Mouse (Mus musculus): ENCODE results near the gene Eif4a1. TPM values are rescaled to one million over a fixed set of nuclear protein-coding genes. Genes with fewer than 3 reads are reported as not detected.

Eif4a1 gene
- polyA plus RNA-seq, 1 experiment from 2014 or later: 592 TPM

DNA sequence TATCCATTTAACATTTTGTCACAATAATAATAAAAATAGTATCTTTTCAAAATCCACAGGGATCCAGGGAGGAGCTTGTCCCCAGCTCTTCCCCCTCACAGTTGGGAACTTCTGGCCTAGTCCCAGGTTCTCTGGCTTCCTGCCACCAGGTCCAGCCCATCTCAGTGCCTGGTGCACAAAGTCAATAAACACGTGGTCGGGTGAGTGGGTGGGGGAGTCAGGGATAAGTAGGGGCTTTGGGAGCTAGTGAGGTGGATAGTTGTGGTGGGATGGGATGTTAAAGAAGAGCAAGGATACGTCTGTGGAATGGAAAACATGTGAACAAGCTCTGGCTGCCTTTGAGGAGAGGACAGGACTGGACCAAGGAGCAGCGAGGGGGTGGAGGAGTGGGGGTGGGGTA lies 14.2 kb upstream of the Eif4a1 start:
- ChIA-PET POLR2A (interaction anchor here (1.9 kb wide), 1 partner anchor 29 kb away, joined by 13 read pairs; no protein-coding TSS in a partner anchor), CTCF (interaction anchor here (1.2 to 6.2 kb wide), 3 partner anchors 20 to 41 kb away, joined by 4 to 51 read pairs (median 5); no protein-coding TSS in a partner anchor)
- no peak for TF ChIP-seq CTCF (IDR thresholded peaks at IDR 0.05)
- in situ Hi-C loops (cut with MboI; ENCODE audit: low pct_unique_long_range_greater_than_20kb): no loop called here
- H3K27me3 ChIP-seq: no peaks in the 10 kb centered on the region
- ATAC-seq (peak; percentile 6), DNase-seq (ENCODE audit: low read depth, low spot score) (no peak)

DNA sequence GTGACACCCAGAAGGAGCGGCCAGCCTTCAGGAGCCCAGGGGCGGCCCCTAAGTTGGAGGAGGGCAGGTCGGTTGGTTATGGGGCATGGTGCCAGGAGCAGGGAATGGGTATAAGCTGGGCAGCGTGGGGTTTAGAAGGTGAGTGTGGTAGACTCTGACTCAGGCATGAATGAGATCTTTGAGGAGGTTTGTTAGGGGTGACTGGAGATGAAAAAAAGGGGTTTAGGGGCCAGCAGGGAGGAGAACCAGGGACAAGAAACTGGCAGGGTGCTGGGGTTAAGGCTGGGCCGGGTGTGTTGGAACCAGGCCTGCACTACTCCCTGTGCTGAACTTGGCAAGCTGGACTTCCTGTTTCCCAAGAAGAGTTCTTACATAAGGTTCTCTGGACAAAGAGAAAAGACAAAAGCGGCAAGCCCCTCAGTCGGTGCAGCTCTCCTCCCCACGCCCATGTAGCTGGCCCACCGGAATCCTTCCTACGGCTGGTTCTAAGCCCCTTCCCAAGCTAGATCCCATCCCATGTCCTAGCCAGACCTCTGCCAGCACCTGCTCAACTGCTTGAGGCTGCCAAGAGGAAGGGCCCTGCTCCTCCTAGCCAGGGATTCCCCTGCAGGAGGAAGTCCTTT lies 13.4 kb upstream of the Eif4a1 start, which contains the start of gene Tnfsf13:
Tnfsf13 (minus strand) TSS at position 259 of the 623 bp plus-strand sequence.
- DNase-seq (ENCODE audit: low read depth, low spot score): no peak
- CTCF ChIA-PET: interaction anchor here (0.6 to 6.2 kb wide), 6 partner anchors 8 to 202 kb away, joined by 3 to 51 read pairs (median 4); no protein-coding TSS in a partner anchor
- peak; percentile 61 for ATAC-seq

DNA sequence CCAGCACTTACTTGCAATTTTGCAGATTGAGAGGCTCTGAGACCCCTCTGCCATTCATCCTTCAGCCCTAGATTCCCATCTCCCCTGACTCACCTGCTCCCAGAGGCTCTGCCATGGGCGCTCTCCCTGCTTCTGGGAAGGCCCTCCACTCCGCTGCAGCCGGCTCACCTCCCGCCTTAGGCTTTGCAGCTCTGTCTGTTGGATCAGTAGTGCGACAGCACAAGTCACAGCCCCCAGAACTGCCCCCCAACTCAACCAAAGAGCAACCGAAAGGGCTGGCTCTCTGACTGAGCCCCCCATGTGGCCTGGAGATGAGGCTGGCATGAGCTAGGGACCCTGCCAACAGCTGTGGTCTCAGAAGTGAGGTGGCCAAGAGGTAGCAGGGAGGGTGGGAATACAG lies 12.7 kb upstream of the Eif4a1 start:
- ATAC-seq: no peak
- ChIA-PET CTCF (interaction anchor here (0.6 to 6.2 kb wide), 4 partner anchors 9 to 202 kb away, joined by 3 to 51 read pairs (median 4); no protein-coding TSS in a partner anchor), POLR2A (interaction anchor here (1.9 kb wide), 1 partner anchor 30 kb away, joined by 13 read pairs; no protein-coding TSS in a partner anchor)
- no peak for DNase-seq (ENCODE audit: low read depth, low spot score)
- no peaks in the 10 kb centered on the region for H3K27me3 ChIP-seq
- in situ Hi-C loops (cut with MboI; ENCODE audit: low pct_unique_long_range_greater_than_20kb): loop anchor here (5.0 kb wide), 3 partner anchors 32 to 192 kb away; partner anchors contain the start of genes Polr2a and Tmem95
- no peak for TF ChIP-seq CTCF (IDR thresholded peaks at IDR 0.05)

More for the DNA sequence above, 13.4 kb upstream of the Eif4a1 start, which contains the start of gene Tnfsf13:
- POLR2A ChIA-PET: interaction anchor here (1.9 kb wide), 1 partner anchor 30 kb away, joined by 13 read pairs; no protein-coding TSS in a partner anchor
- in situ Hi-C loops (cut with MboI; ENCODE audit: low pct_unique_long_range_greater_than_20kb): no loop called here
- no peak for TF ChIP-seq CTCF (IDR thresholded peaks at IDR 0.05)
- H3K27me3 ChIP-seq: no peaks in the 10 kb centered on the region

GRCm38 (mm10) chr11:69684128-69684745 lies 12.0 kb upstream of the Eif4a1 start:
- ChIA-PET CTCF (interaction anchor here (1.8 to 6.2 kb wide), 2 partner anchors 9 to 32 kb away, joined by 4 to 51 read pairs; no protein-coding TSS in a partner anchor), POLR2A (interaction anchor here (1.9 kb wide), 1 partner anchor 31 kb away, joined by 13 read pairs; no protein-coding TSS in a partner anchor)
- in situ Hi-C loops (cut with MboI; ENCODE audit: low pct_unique_long_range_greater_than_20kb): loop anchor here (5.0 kb wide), 3 partner anchors 33 to 193 kb away; partner anchors contain the start of genes Polr2a and Tmem95
- DNase-seq (ENCODE audit: low read depth, low spot score): no peak
- no peak for TF ChIP-seq CTCF (IDR thresholded peaks at IDR 0.05)
- no peaks in the 10 kb centered on the region for H3K27me3 ChIP-seq
- ATAC-seq: no peak

- ATAC-seq (no peak), DNase-seq (ENCODE audit: low read depth, low spot score) (no peak)
- in situ Hi-C loops (cut with MboI; ENCODE audit: low pct_unique_long_range_greater_than_20kb): loop anchor here (5.0 kb wide), 3 partner anchors 34 to 194 kb away; partner anchors contain the start of genes Polr2a and Tmem95
- no peak for TF ChIP-seq CTCF (IDR thresholded peaks at IDR 0.05)
- H3K27me3 ChIP-seq: no peaks in the 10 kb centered on the region
- ChIA-PET POLR2A (no interaction called here), CTCF (interaction anchor here (1.1 to 6.2 kb wide), 4 partner anchors 27 to 70 kb away, joined by 3 to 51 read pairs (median 6); no protein-coding TSS in a partner anchor)
Observed at GRCm38 (mm10) chr11:69683576-69683975, 11.4 kb upstream of the Eif4a1 start.

DNA sequence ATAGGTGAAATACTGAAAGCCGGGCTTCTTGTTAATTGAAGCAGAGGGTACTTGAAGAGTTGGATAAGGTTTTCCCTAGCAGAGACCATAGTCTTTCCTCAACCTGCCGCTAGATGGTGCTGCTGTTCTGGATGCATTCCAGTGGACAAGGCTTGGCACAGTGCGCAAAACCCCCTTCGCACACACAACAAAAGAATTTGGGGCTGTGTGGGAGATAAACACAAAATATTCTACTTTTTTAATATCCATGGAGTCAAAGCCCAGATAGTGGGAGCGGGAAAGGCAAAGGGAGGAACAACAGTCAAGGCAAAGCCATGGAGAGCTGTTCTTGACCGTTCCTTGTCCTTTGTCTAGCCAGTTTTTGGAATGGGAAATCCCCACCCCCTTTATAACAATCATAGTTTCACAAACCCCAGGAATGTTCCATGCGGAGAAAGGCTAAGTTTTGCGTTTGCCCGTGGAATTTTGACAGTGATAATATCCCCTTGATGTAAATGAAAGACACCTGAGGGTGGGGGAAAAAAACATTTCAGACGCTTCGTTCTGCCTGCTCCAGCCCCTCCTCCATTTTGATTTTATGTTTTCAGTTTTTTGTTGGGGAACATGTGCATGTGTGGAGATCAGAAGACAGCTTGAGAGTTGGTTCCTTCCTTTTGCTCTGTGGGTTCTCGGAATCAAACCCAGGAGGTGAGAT lies 10.8 kb upstream of the Eif4a1 start:
- no peaks in the 10 kb centered on the region for H3K27me3 ChIP-seq
- peak; percentile 96 for TF ChIP-seq CTCF (IDR thresholded peaks at IDR 0.05)
- no peak for ATAC-seq
- DNase-seq (ENCODE audit: low read depth, low spot score): no peak
- in situ Hi-C loops (cut with MboI; ENCODE audit: low pct_unique_long_range_greater_than_20kb): loop anchor here (5.0 kb wide), 3 partner anchors 34 to 194 kb away; partner anchors contain the start of genes Polr2a and Tmem95
- POLR2A ChIA-PET: no interaction called here
- CTCF ChIA-PET: interaction anchor here (1.1 to 6.2 kb wide), 8 partner anchors 22 to 71 kb away, joined by 3 to 51 read pairs (median 4); no protein-coding TSS in a partner anchor

- in situ Hi-C loops (cut with MboI; ENCODE audit: low pct_unique_long_range_greater_than_20kb): loop anchor here (5.0 kb wide), 3 partner anchors 35 to 195 kb away; partner anchors contain the start of genes Polr2a and Tmem95
- TF ChIP-seq CTCF (IDR thresholded peaks at IDR 0.05): no peak
- ATAC-seq (no peak), DNase-seq (ENCODE audit: low read depth, low spot score) (no peak)
- ChIA-PET CTCF (interaction anchor here (0.7 to 6.2 kb wide), 9 partner anchors 9 to 75 kb away, joined by 3 to 51 read pairs (median 5); no protein-coding TSS in a partner anchor), POLR2A (interaction anchor here (0.8 to 1.0 kb wide), 2 partner anchors 11 to 219 kb away, joined by 3 read pairs; no protein-coding TSS in a partner anchor)
- no peaks in the 10 kb centered on the region for H3K27me3 ChIP-seq
Observed at GRCm38 (mm10) chr11:69682209-69682839, 10.1 kb upstream of the Eif4a1 start.

GRCm38 (mm10) chr11:69681314-69682208 lies 9.3 kb upstream of the Eif4a1 start, which contains the start of gene Senp3:
Senp3 (minus strand) TSS chr11:69682084.
- in situ Hi-C loops (cut with MboI; ENCODE audit: low pct_unique_long_range_greater_than_20kb): loop anchor here (5.0 kb wide), 3 partner anchors 36 to 196 kb away; partner anchors contain the start of genes Polr2a and Tmem95
- no peaks in the 10 kb centered on the region for H3K27me3 ChIP-seq
- ChIA-PET POLR2A (interaction anchor here (0.6 to 1.2 kb wide), 7 partner anchors 12 to 689 kb away, joined by 3 to 8 read pairs (median 4); partner anchors contain the start of gene Mpdu1), CTCF (interaction anchor here (0.7 to 6.2 kb wide), 7 partner anchors 10 to 75 kb away, joined by 3 to 51 read pairs (median 5); no protein-coding TSS in a partner anchor)
- DNase-seq (ENCODE audit: low read depth, low spot score): no peak
- TF ChIP-seq CTCF (IDR thresholded peaks at IDR 0.05): no peak
- peak; percentile 60 for ATAC-seq
